Mouse (Mus musculus) left cerebral cortex, postnatal 36 days (tissue): ENCODE data around the gene Atp6v1e1. TPM values are rescaled to one million over a fixed set of nuclear protein-coding genes. Genes with fewer than 3 reads are reported as not detected.
"Not testable (repeated sequence)": the region's sequence is repeated elsewhere in the genome, so short reads cannot be mapped to it uniquely, and the experiment has no call there.

Source experiments
- DNase-seq, 2 experiments: peaks; one replicate each; pipeline ENCODE4 v3.0.0; 2021 to 2022; ENCODE audit warnings: low spot score in 2 of 2, mixed read lengths in 1 of 2
- intact Hi-C: fragments of 180-260 bp; cut with DNase I; formaldehyde crosslinking; loops from one replicate; pipeline ENCODE4 v1.15.1; 2025
- total RNA-seq, 2 experiments: library from RNA; stranded (reverse); gene quantifications; 2 replicates each; pipeline ENCODE4 v1.2.3; 2021

The Atp6v1e1 gene
- total RNA-seq, result 100 to 1,000 TPM; 539 to 601 TPM

GRCm38 (mm10) chr6:120822307-120822928, at the start of gene Atp6v1e1:
Gene Atp6v1e1, minus strand, starts transcription at chr6:120822793.
- intact Hi-C loops, result no loop called here
- peak; percentile 92 for DNase-seq

- intact Hi-C loops, result no loop called here
- DNase-seq, result no peak
Observed at GRCm38 (mm10) chr6:120871286-120871685, 48.7 kb upstream of the Atp6v1e1 start.

GRCm38 (mm10) chr6:120868824-120869223, 46.2 kb upstream of the Atp6v1e1 start:
- intact Hi-C loops, result no loop called here
- DNase-seq, result peak in 1 of 2 experiments; percentile 30

- intact Hi-C loops, result no loop called here
- DNase-seq, result no peak
Observed at GRCm38 (mm10) chr6:120866051-120866814, 43.6 kb upstream of the Atp6v1e1 start.

GRCm38 (mm10) chr6:120860079-120860478, 37.5 kb upstream of the Atp6v1e1 start:
- DNase-seq, result no peak
- intact Hi-C loops, result no loop called here

- peak; percentile 54 to 57 for DNase-seq
- intact Hi-C loops, result no loop called here
Observed at GRCm38 (mm10) chr6:120858217-120858711, 35.7 kb upstream of the Atp6v1e1 start.

GRCm38 (mm10) chr6:120854413-120854812, 31.8 kb upstream of the Atp6v1e1 start:
- intact Hi-C loops, result no loop called here
- DNase-seq, result no peak

- intact Hi-C loops, DNase-seq: not testable (repeated sequence)
Observed at GRCm38 (mm10) chr6:120850720-120851119, 28.1 kb upstream of the Atp6v1e1 start.

GRCm38 (mm10) chr6:120841754-120842153, 19.2 kb upstream of the Atp6v1e1 start:
- intact Hi-C loops, result no loop called here

GRCm38 (mm10) chr6:120840258-120840657, 17.7 kb upstream of the Atp6v1e1 start:
- DNase-seq, result no peak
- intact Hi-C loops, result no loop called here

More at GRCm38 (mm10) chr6:120841754-120842153, 19.2 kb upstream of the Atp6v1e1 start:
- DNase-seq, result no peak

GRCm38 (mm10) chr6:120837152-120837530, 14.5 kb upstream of the Atp6v1e1 start:
- DNase-seq, result no peak
- intact Hi-C loops, result no loop called here

GRCm38 (mm10) chr6:120836389-120837151, 14.0 kb upstream of the Atp6v1e1 start:
- intact Hi-C loops, result no loop called here
- DNase-seq, result no peak

GRCm38 (mm10) chr6:120835474-120836374, 13.1 kb upstream of the Atp6v1e1 start, which contains the start of gene Bcl2l13:
Gene Bcl2l13, plus strand, starts transcription at chr6:120836212.
- peak; percentile 94 to 95 for DNase-seq
- intact Hi-C loops, result no loop called here

- DNase-seq, result no peak
- intact Hi-C loops, result no loop called here
Observed at GRCm38 (mm10) chr6:120834766-120835321, 12.3 kb upstream of the Atp6v1e1 start.

GRCm38 (mm10) chr6:120832097-120832496, 9.5 kb upstream of the Atp6v1e1 start:
- intact Hi-C loops, result no loop called here
- no peak for DNase-seq

GRCm38 (mm10) chr6:120830866-120831608, 8.4 kb upstream of the Atp6v1e1 start:
- intact Hi-C loops, result no loop called here

GRCm38 (mm10) chr6:120830056-120830455, 7.5 kb upstream of the Atp6v1e1 start:
- intact Hi-C loops, result no loop called here
- DNase-seq, result no peak

More at GRCm38 (mm10) chr6:120830866-120831608, 8.4 kb upstream of the Atp6v1e1 start:
- DNase-seq, result no peak
